Mouse (Mus musculus) frontal cortex, postnatal 36 days (tissue): ENCODE measurements at regions not wholly inside any gene's neighbourhood (a gene's known extent, or its start where the extent isn't known, plus 50 kb on each side); places are given as distances from the start of the nearest gene placed in this dataset.
A peak's percentile ranks its signal among the peaks of the same experiment; 100 is the strongest.

Experiments
- DNase-seq, 2 experiments: peaks; one replicate each; pipeline ENCODE4 v3.0.0; 2022; ENCODE audit warnings: low spot score in 2 of 2

DNA sequence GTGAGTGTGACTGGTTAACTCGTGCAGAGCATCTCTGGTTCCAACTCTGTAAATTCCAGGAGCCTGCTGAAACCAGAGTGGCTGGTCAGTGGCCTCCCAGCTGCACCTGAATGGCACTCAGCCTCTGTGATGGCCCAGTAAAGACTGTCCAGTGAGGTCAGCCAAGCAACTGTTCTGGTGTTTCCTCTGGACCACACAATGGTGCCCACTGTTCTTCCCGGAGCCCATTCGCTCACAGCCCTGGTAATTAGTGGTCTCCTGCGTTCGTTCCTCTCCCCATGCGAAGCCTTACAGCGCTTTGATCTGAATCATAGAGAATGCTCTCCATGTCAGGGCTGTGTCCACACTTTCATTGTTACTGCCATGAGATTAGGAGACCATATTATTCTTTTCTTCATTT, 75.5 kb downstream of the Enkur start:
- DNase-seq = no peak

GRCm38 (mm10) chr2:21126531-21126930, 78.6 kb downstream of the Enkur start:
- DNase-seq = no peak

DNA sequence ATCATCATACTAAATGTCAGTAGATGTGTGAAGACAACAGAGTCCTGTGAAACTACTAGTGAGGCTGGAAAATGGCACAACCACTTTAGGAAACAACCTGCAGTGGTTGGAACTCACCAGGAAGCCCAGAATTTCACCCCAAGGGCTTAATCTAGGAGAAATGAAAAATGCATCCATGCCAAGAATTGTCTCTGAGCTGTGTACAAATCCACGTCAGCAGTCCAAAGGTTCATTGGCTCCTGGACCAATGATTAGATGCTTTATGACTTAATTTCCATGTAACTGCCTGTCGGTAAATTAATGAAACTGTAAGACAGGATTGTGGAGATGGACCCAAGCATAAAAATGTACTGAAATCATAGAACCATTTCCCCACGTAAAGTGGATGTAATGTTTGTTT, 82.7 kb downstream of the Enkur start:
- no peak for DNase-seq

DNA sequence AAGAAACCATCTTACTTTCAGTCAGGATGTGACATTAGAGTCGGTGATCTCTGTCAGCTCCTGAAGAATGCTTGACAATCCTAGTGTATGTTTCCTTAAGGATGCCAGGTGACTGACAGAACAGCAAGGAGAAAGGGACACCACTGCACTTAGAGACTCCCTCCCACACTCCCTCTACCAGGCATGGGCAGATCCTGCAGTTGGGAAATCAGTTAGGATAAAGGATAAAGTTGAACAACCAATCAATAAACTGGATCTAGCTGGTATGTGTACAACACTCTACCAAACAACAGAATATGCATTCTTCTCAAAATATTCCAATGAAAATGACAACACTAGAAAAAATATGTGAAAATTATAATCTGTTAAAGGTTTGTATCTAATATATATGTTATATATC, 83.5 kb downstream of the Enkur start:
- DNase-seq = no peak

GRCm38 (mm10) chr2:21116817-21117216, 88.3 kb downstream of the Enkur start:
- peak; percentile 9 to 34 for DNase-seq

- DNase-seq = no peak
These were observed 93.6 kb downstream of the Enkur start for GRCm38 (mm10) chr2:21111527-21111926.

DNA sequence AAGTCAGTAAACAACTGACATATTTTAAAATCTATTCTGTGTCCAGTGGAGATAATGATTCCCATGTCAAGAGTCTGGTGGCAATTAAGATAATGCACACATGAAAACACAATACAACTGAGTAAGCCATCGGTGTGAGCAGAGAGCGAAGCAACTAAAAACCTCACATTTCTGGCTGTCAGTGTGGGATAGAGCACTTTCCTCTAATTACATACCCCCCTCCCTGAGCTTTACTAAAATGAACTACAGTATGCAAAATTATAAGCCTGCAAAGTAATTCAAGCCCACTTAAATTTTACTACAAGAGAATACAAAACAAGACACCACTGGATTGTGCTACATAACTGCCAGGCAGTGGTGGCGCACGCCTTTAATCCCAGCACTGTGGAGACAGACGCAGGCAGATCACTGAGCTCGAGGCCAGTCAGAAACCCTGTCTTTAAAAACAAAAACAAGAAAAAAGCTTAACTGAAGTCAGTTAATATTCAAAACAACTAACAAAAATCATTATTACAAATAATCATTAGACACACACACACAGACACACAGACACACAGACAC, 104.8 kb downstream of the Enkur start:
- DNase-seq = no peak

GRCm38 (mm10) chr2:21091058-21091971, 113.8 kb downstream of the Enkur start:
- DNase-seq = peak; percentile 19 to 57

- no peak for DNase-seq
These were observed 116.8 kb upstream of the Arhgap21 start for GRCm38 (mm10) chr2:21085517-21085916.

DNA sequence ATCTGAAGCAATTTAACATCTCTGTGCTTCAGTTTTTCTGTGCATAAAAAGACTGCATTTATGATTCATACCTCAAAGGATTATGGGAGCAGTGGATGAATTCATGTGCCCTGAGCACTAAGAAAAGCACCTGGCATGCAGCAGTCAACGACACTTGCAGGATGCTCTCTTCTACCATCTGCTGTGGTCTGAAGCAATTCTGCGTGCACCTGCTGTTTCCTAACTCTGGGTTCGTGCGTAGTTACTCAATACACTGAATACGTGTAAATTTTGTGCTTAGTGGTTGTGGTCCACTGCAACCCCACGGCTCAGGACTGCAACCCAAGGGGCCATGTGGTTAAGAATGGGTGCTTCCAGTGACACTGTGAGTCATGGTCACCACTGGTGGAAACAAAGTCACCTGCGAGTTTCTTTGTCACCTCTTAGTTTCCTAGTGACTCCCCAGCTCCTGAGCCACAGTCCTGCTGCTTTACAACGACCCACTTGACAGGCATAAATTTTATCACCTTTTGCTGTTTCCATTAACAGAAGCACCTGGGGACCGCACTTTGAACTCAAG, 98.7 kb upstream of the Arhgap21 start:
- DNase-seq = no peak

- no peak for DNase-seq
These were observed 91.6 kb upstream of the Arhgap21 start for GRCm38 (mm10) chr2:21060347-21060650.

DNA sequence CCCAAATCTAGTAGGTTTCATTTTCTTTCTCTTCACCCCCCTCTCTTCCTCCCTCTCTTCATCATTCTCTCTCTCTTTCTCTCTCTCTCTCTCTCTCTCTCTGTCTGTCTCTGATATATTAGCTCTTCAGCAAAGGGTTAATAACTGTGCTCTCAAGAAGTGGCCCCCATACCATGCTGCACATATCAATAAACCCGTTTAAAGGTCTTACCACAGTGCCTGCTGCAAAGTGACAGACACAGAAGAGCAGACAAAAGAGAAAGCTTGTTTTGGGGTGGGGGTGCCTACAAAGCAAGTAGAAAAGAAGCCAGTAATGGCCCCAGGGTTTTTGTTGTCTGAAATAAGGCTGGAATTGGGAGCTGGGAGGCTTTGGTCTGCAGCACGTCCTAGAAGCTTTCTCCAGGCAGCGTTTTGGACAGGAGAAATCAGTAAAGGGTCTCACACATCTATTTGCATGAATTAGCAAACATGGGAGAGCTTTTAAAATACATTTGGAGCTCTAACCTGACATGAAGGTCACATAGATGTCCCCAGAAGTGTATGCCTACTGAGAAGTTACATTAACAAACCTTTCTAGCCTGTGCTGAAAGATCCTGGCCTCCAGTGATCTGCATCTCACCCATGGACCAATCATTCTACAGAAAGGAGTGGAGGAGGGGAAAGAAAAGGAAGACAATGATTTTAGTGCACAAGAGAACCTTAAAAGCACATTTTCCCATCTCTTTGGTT, 91.1 kb upstream of the Arhgap21 start:
- no peak for DNase-seq

DNA sequence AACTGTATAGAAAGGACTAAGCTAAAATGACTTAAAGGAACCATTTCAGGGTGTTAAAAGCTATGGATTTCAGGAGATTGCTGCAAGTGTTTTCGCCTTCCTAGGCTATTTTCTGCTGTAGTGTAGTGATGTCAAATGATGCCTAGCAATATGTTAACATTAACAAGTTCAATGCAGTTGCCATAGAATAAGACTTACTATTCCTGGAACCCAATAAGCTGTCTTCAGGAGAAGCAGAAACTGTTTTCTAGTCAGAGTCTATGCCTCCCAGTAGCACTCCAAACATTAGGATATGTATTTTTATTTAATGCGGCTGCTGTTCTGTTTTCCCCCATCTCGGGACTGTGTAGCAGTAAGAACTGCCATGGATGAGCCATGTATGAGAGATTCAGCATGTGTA, 90.3 kb upstream of the Arhgap21 start:
- no peak for DNase-seq

DNA sequence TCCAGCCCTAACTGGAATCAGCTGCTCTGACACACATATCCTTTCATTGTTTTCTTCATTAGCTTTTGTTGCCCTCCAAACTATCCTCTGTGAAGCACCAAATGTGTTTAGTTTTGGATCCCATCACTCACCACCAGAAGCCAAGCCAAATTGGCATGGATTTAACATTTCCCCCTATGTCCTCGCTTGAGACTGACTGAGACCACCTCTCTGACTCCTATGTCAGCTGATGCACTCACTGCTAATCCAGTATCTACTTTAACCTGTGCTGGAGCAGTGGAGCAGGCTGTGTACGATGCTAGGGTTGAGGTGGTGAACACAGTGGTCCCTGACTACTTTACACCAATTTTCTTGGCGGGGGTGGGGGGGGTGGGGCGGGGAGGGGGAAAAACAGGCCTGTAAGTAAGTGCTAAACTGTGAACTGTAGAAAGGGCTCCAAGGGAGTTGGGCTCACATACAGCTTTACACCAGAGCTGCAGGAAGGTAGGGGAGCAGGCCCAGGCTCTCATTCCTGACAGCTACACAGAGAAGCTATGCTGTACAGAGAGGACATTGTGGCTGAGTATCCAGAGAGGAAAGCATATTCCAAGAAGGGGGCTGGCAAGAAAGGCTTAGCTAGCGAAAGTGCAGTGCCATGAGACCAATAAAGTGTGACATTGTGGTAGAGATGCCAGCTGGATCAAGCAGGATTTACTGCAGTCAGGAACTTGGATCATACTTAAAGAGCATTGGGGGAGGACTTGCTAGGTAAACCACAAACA, 87.9 kb upstream of the Arhgap21 start:
- no peak for DNase-seq

- no peak for DNase-seq
These were observed 86.7 kb upstream of the Arhgap21 start for GRCm38 (mm10) chr2:21055416-21055815.

- peak in 1 of 2 experiments; percentile 41 for DNase-seq
These were observed 85.8 kb upstream of the Arhgap21 start for GRCm38 (mm10) chr2:21054325-21055082.

GRCm38 (mm10) chr2:21053596-21053995, 84.9 kb upstream of the Arhgap21 start:
- peak; percentile 50 to 67 for DNase-seq

DNA sequence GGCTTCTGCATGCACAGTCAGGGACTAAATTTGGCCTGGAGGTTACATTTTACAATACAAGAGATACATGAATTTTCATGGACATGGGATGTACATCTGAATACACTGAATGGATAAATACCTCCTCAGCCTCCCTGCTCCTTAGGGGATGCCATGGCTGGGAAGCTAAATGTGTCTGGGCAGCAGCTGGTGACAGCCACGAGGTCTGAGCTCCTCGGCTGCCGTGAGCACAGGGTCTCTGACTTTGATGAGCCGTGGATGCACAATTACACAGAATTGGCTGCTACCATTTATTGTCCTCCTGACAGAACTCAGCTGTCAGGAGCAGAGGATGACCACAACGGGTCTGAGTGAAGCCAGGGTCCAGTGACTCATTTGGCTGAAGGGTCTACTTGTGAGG, 80.3 kb upstream of the Arhgap21 start:
- DNase-seq = no peak

- DNase-seq = peak in 1 of 2 experiments; percentile 22
These were observed 79.5 kb upstream of the Arhgap21 start for GRCm38 (mm10) chr2:21048226-21048625.

DNA sequence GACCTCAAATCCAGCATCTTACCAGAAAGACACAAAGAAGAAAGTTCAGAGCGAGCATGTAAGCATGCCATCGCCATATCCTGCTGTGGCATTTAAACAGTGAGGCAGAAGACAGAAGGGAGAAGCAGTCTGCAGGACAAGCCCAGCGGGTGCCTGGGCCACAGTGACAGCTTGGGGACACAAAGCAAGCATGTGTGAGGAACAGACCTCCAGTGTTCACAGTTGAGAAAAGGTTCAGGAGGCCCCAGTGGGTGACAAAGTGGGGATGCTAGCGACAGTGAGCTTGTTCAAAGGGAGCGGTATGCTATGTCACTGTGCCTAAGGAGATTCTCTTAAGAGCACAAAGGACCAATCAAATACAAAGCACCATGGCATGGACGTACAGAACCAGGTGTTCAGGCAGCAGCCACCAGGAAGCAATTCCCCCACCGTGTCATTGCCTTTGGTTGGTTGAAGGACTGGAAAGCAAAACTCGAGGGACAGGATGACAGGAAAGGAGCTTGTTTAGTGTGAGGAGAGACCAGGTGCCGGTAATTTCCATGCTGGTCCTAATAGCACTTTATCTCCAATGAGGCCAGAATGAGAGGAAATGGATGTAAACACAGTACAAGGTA, 77.9 kb upstream of the Arhgap21 start:
- no peak for DNase-seq

- DNase-seq = no peak
These were observed 76.1 kb upstream of the Arhgap21 start for GRCm38 (mm10) chr2:21044781-21045180.
